Mouse (Mus musculus) hindbrain, embryonic 12.5 days (tissue): ENCODE measurements around the gene Atp6v0a1. TPM values are rescaled to one million over a fixed set of nuclear protein-coding genes. Genes with fewer than 3 reads are reported as not detected.

Source experiments
- ATAC-seq: fragments of 200-750 bp; cut with Nextera tagmentation; 2 replicates; pipeline ENCODE4 v1.8.0; 2017; ENCODE audit warnings: moderate TSS enrichment; ENCODE audit not compliant: low FRiP score
- H3K27ac ChIP-seq: fragments of 300-500 bp; sonication (generic); 2 replicates; pipeline ENCODE4 v1.5.1; 2016; ENCODE audit warnings: mild to moderate bottlenecking
- H3K27me3 ChIP-seq: fragments of 300-500 bp; sonication (generic); 2 replicates; pipeline ENCODE4 v1.6.1; 2016; ENCODE audit warnings: mild to moderate bottlenecking
- H3K36me3 ChIP-seq: fragments of 300-500 bp; sonication (generic); 2 replicates; pipeline ENCODE4 v1.6.1; 2016; ENCODE audit warnings: mild to moderate bottlenecking
- H3K4me1 ChIP-seq: fragments of 300-500 bp; sonication (generic); 2 replicates; pipeline ENCODE4 v1.6.1; 2016
- H3K4me2 ChIP-seq: fragments of 300-500 bp; sonication (generic); replicated peaks from 2 replicates; pipeline ENCODE4 v1.6.1; 2016; ENCODE audit warnings: mild to moderate bottlenecking
- H3K4me3 ChIP-seq: fragments of 300-500 bp; sonication (generic); 2 replicates; pipeline ENCODE4 v1.5.1; 2016; ENCODE audit warnings: mild to moderate bottlenecking
- H3K9ac ChIP-seq: fragments of 300-500 bp; sonication (generic); 2 replicates; pipeline ENCODE4 v1.6.1; 2016; ENCODE audit warnings: mild to moderate bottlenecking, moderate library complexity
- H3K9me3 ChIP-seq: fragments of 300-500 bp; sonication (generic); replicated peaks from 2 replicates; pipeline ENCODE4 v1.6.1; 2016; ENCODE audit warnings: mild to moderate bottlenecking
- WGBS: fragments of 180-500 bp; shearing (Covaris S2); methylation state at CpG from one replicate; pipeline ENCODE4 v1.1.7; 2016; 5-methylcytosine and 5-hydroxymethylcytosine counted together
- polyA plus RNA-seq: library from polyadenylated mRNA; unstranded; fragments of >200 nt; fragmentation: Nextera tagmentation; extraction: Ambion mirVana; gene quantifications from 2 replicates; pipeline ENCODE4 v1.2.1, GENCODE M21; 2016

Gene Atp6v0a1
- polyA plus RNA-seq, 1 experiment from 2014 or later, result 70.2 TPM

GRCm38 (mm10) chr11:101084811-101085210 lies 75.6 kb downstream of the Atp6v0a1 start:
- H3K4me2 ChIP-seq, result no peak overlapping the region
- WGBS, result 90% methylated on average over 12 of the region's 12 CpGs
- H3K4me1 ChIP-seq, result peaks cover 45% of the 10 kb centered on the region
- H3K9me3 ChIP-seq, result no peaks in the 10 kb centered on the region
- H3K27ac ChIP-seq, result no peak overlapping the region
- H3K27me3 ChIP-seq, result peaks cover 17% of the 10 kb centered on the region
- H3K36me3 ChIP-seq, result peaks cover 26% of the 10 kb centered on the region
- no peak overlapping the region for H3K9ac ChIP-seq
- no peak overlapping the region for H3K4me3 ChIP-seq
- ATAC-seq, result no peak

- Histone ChIP-seq H3K27ac (no peak overlapping the region), H3K4me3 (no peak overlapping the region), H3K4me2 (peak overlapping the region; percentile 96; the same call in 1 of the 2 replicates), H3K27me3 (peaks cover 7% of the 10 kb centered on the region), H3K4me1 (peaks cover 45% of the 10 kb centered on the region), H3K9me3 (no peaks in the 10 kb centered on the region), H3K9ac (0 out of 2 replicates have a peak overlapping the region, but pooled peaks have one; percentile 93), H3K36me3 (peaks cover 35% of the 10 kb centered on the region)
- WGBS, result 95% methylated on average over 18 of the region's 18 CpGs
- no peak for ATAC-seq
Measured at GRCm38 (mm10) chr11:101085617-101086322, 76.5 kb downstream of the Atp6v0a1 start.

GRCm38 (mm10) chr11:101086323-101086674 lies 77.0 kb downstream of the Atp6v0a1 start:
- H3K9me3 ChIP-seq, result no peaks in the 10 kb centered on the region
- peak overlapping the region; percentile 87 for H3K27ac ChIP-seq
- H3K4me2 ChIP-seq, result peak overlapping the region; percentile 96
- peak overlapping the region; percentile 93 for H3K9ac ChIP-seq
- peaks cover 41% of the 10 kb centered on the region for H3K36me3 ChIP-seq
- ATAC-seq, result no peak
- WGBS, result 84% methylated on average over 6 of the region's 6 CpGs
- H3K4me1 ChIP-seq, result peaks cover 45% of the 10 kb centered on the region
- H3K27me3 ChIP-seq, result peaks cover 2% of the 10 kb centered on the region; the same call in 1 of the 2 replicates
- H3K4me3 ChIP-seq, result peak overlapping the region; percentile 74

- peaks cover 48% of the 10 kb centered on the region for H3K36me3 ChIP-seq
- peak within 1 kb of the TSS; percentile 87 for H3K27ac ChIP-seq
- peak within 1 kb of the TSS; percentile 96 for H3K4me2 ChIP-seq
- peak; percentile 84 for ATAC-seq
- whole genome bisulfite sequencing, result 1% methylated on average over 52 of the region's 52 CpGs
- H3K27me3 ChIP-seq, result no peaks in the 10 kb centered on the region
- H3K9ac ChIP-seq, result peak within 1 kb of the TSS; percentile 93
- H3K9me3 ChIP-seq, result no peaks in the 10 kb centered on the region
- H3K4me3 ChIP-seq, result peak within 1 kb of the TSS; percentile 74
- H3K4me1 ChIP-seq, result peaks cover 38% of the 10 kb centered on the region
Measured at GRCm38 (mm10) chr11:101086756-101087681, 77.8 kb downstream of the Atp6v0a1 start, which contains the start of gene Mlx. TSS of gene Mlx (plus strand) at chr11:101087277.

- peaks cover 54% of the 10 kb centered on the region for H3K36me3 ChIP-seq
- 13% methylated on average over 8 of the region's 8 CpGs for WGBS
Measured at GRCm38 (mm10) chr11:101087682-101088055, 78.4 kb downstream of the Atp6v0a1 start.

GRCm38 (mm10) chr11:101089931-101090330 lies 80.7 kb downstream of the Atp6v0a1 start:
- H3K9me3 ChIP-seq, result no peaks in the 10 kb centered on the region
- no peak overlapping the region for H3K4me3 ChIP-seq
- ATAC-seq, result no peak
- H3K27me3 ChIP-seq, result no peaks in the 10 kb centered on the region
- no peak overlapping the region for H3K9ac ChIP-seq
- WGBS, result 97% methylated on average over 1 of the region's 1 CpGs
- no peak overlapping the region for H3K27ac ChIP-seq
- peaks cover 34% of the 10 kb centered on the region for H3K4me1 ChIP-seq
- peaks cover 61% of the 10 kb centered on the region for H3K36me3 ChIP-seq
- H3K4me2 ChIP-seq, result no peak overlapping the region

More at GRCm38 (mm10) chr11:101087682-101088055, 78.4 kb downstream of the Atp6v0a1 start:
- Histone ChIP-seq H3K9me3 (no peaks in the 10 kb centered on the region), H3K4me3 (peak overlapping the region; percentile 74), H3K4me2 (peak overlapping the region; percentile 96), H3K27me3 (no peaks in the 10 kb centered on the region), H3K9ac (peak overlapping the region; percentile 93), H3K4me1 (peaks cover 38% of the 10 kb centered on the region), H3K27ac (peak overlapping the region; percentile 87)
- ATAC-seq, result no peak

GRCm38 (mm10) chr11:101094930-101095313 lies 85.7 kb downstream of the Atp6v0a1 start:
- WGBS, result 2% methylated on average over 18 of the region's 18 CpGs
- Histone ChIP-seq H3K4me3 (peak overlapping the region; percentile 70), H3K9me3 (no peaks in the 10 kb centered on the region), H3K4me2 (peak overlapping the region; percentile 91), H3K27ac (peak overlapping the region; percentile 90), H3K27me3 (no peaks in the 10 kb centered on the region), H3K9ac (peak overlapping the region; percentile 73), H3K36me3 (peaks cover 74% of the 10 kb centered on the region), H3K4me1 (peaks cover 9% of the 10 kb centered on the region)
- ATAC-seq, result no peak; the same call in 1 of the 2 replicates

GRCm38 (mm10) chr11:101095314-101096024 lies 86.2 kb downstream of the Atp6v0a1 start, which contains the start of gene Psmc3ip:
TSS of gene Psmc3ip (minus strand) at chr11:101095436.
- Histone ChIP-seq H3K9me3 (no peaks in the 10 kb centered on the region), H3K4me2 (peak within 1 kb of the TSS; percentile 91), H3K4me1 (peaks cover 9% of the 10 kb centered on the region), H3K27ac (peak within 1 kb of the TSS; percentile 90), H3K9ac (peak within 1 kb of the TSS; percentile 73), H3K27me3 (no peaks in the 10 kb centered on the region), H3K36me3 (peaks cover 74% of the 10 kb centered on the region), H3K4me3 (peak within 1 kb of the TSS; percentile 70)
- ATAC-seq, result peak; percentile 92
- under 1% methylated on average over 43 of the region's 43 CpGs for WGBS

GRCm38 (mm10) chr11:101098231-101098630 lies 89.0 kb downstream of the Atp6v0a1 start:
- Histone ChIP-seq H3K27me3 (no peaks in the 10 kb centered on the region), H3K9ac (no peak overlapping the region), H3K36me3 (peaks cover 69% of the 10 kb centered on the region), H3K4me3 (no peak overlapping the region), H3K9me3 (no peaks in the 10 kb centered on the region), H3K4me2 (no peak overlapping the region), H3K27ac (no peak overlapping the region), H3K4me1 (peaks cover 9% of the 10 kb centered on the region)
- ATAC-seq, result no peak
- WGBS, result 94% methylated on average over 8 of the region's 8 CpGs

- Histone ChIP-seq H3K4me3 (no peak overlapping the region), H3K36me3 (peaks cover 61% of the 10 kb centered on the region), H3K9ac (no peak overlapping the region), H3K4me2 (no peak overlapping the region), H3K4me1 (no peaks in the 10 kb centered on the region), H3K27me3 (no peaks in the 10 kb centered on the region), H3K27ac (no peak overlapping the region), H3K9me3 (no peaks in the 10 kb centered on the region)
- 91% methylated on average over 5 of the region's 5 CpGs for WGBS
- ATAC-seq, result no peak
Measured at GRCm38 (mm10) chr11:101103011-101103410, 93.8 kb downstream of the Atp6v0a1 start.

GRCm38 (mm10) chr11:101109351-101109750 lies 100.1 kb downstream of the Atp6v0a1 start:
- no peak for ATAC-seq
- H3K4me1 ChIP-seq, result no peaks in the 10 kb centered on the region
- H3K36me3 ChIP-seq, result 0 out of 2 replicates have a peak, but pooled peaks cover 4% of the 10 kb centered on the region
- no peak overlapping the region for H3K4me3 ChIP-seq
- H3K27me3 ChIP-seq, result no peaks in the 10 kb centered on the region
- H3K27ac ChIP-seq, result no peak overlapping the region
- whole genome bisulfite sequencing, result 79% methylated on average over 4 of the region's 4 CpGs
- H3K9ac ChIP-seq, result no peak overlapping the region
- H3K9me3 ChIP-seq, result no peaks in the 10 kb centered on the region
- no peak overlapping the region for H3K4me2 ChIP-seq
